Mouse (Mus musculus) stomach, embryonic 16.5 days (tissue): ENCODE measurements at regions not wholly inside any gene's neighbourhood (a gene's known extent, or its start where the extent isn't known, plus 50 kb on each side); places are given as distances from the start of the nearest gene placed in this dataset.
A peak's percentile ranks its signal among the peaks of the same experiment; 100 is the strongest.

Source experiments
- ATAC-seq: fragments of 200-750 bp; cut with Nextera tagmentation; 2 replicates; pipeline ENCODE4 v1.8.0; 2017; ENCODE audit warnings: moderate number of reproducible peaks, moderate TSS enrichment; ENCODE audit not compliant: insufficient read depth, low FRiP score
- H3K27ac ChIP-seq: fragments of 300-500 bp; sonication (generic); 2 replicates; pipeline ENCODE4 v1.5.1; 2014; ENCODE audit warnings: low read length
- H3K27me3 ChIP-seq: fragments of 300-500 bp; sonication (generic); 2 replicates; pipeline ENCODE4 v1.6.1; 2014; ENCODE audit warnings: low read length, control low read depth, mixed read lengths; ENCODE audit not compliant: control insufficient read depth, insufficient read depth
- H3K36me3 ChIP-seq: fragments of 300-500 bp; sonication (generic); 2 replicates; pipeline ENCODE4 v1.6.1; 2014; ENCODE audit warnings: low read length; ENCODE audit not compliant: control insufficient read depth, insufficient read depth
- H3K4me1 ChIP-seq: fragments of 300-500 bp; sonication (generic); 2 replicates; pipeline ENCODE4 v1.6.1; 2014; ENCODE audit warnings: low read length, control low read depth, mixed read lengths; ENCODE audit not compliant: control insufficient read depth, insufficient read depth
- H3K4me2 ChIP-seq: fragments of 300-500 bp; sonication (generic); 2 replicates; pipeline ENCODE4 v1.6.1; 2014; ENCODE audit warnings: low read depth, low read length, mixed read lengths
- H3K4me3 ChIP-seq: fragments of 300-500 bp; sonication (generic); replicated peaks from 2 replicates; pipeline ENCODE4 v1.5.1; 2014; ENCODE audit warnings: mild to moderate bottlenecking, low read length
- H3K9ac ChIP-seq: fragments of 300-500 bp; sonication (generic); 2 replicates; pipeline ENCODE4 v1.6.1; 2014; ENCODE audit warnings: low read length
- H3K9me3 ChIP-seq: fragments of 300-500 bp; sonication (generic); replicated peaks from 2 replicates; pipeline ENCODE4 v1.6.1; 2016; ENCODE audit warnings: low read length, control low read depth; ENCODE audit not compliant: control insufficient read depth
- WGBS: fragments of 180-500 bp; shearing (Covaris S2); extraction: QIAGEN DNeasy Blood & Tissue Kit; methylation state at CpG from one replicate; pipeline ENCODE4 v1.1.7; 2014; 5-methylcytosine and 5-hydroxymethylcytosine counted together

DNA sequence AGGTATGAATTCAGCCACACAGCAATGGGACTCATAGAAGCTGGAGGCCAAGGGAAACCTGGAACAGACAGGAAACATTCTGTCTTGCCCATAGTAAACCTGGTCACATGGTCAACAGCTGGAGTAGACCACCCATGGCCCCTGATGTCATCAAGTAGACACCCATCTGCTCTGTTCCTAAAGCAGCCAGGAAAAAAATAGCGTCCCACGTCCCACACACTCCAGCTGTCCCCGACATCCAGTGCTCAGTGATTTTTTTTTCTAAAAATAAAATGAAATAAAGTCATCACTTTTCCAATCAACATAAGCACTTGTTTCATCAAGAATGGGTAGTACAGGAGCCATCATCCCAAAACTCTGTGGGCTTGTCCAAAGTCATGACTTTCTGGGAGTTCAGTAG, 326.7 kb downstream of the Rnf144a start:
- no peak overlapping the region for H3K27ac ChIP-seq
- H3K36me3 ChIP-seq, result no peaks in the 10 kb centered on the region
- H3K4me3 ChIP-seq, result no peak overlapping the region
- no peaks in the 10 kb centered on the region for H3K9me3 ChIP-seq
- 77% methylated on average over 3 of the region's 3 CpGs for WGBS
- no peak overlapping the region for H3K4me2 ChIP-seq
- H3K9ac ChIP-seq, result no peak overlapping the region
- no peak for ATAC-seq
- H3K4me1 ChIP-seq, result no peaks in the 10 kb centered on the region
- H3K27me3 ChIP-seq, result no peaks in the 10 kb centered on the region

DNA sequence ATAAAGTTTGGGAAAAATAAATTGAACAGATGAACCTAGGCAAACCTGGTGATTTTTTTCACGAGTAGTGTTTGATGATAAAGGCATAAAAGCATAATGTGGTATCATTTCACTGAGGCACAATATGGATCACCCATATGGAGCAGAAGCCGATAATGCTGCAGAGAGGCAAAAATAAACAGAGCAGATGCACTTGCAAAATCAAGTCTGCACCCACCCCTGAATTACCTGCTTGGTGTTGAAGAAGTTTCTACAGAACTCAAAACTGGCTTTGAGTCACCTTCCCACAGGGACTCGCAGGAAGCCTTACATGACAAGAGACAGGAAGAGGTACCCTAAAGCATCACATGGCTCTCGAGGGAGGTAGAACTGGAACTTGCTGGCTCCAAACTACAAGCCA, 328.1 kb downstream of the Rnf144a start:
- no peak overlapping the region for H3K9ac ChIP-seq

DNA sequence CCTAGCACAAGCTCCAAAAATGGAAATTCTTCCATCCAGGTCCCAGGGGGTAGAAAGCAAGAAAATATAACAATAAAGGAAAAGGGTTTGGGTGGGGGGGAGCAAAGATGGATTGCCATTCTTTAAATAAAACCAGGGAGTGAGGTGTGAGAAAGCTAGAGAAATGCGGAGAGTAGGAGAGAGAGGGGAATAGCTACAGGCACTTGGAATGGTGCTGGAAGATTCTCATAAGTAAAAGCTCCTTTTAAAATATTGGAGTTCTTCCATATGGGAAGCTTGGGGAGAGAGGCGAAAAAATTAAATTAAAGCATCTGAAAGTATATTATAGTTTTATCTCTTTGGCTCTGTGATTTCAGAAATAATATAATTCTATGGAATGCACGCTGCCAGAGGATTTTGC, 328.6 kb downstream of the Rnf144a start:
- no peaks in the 10 kb centered on the region for H3K36me3 ChIP-seq
- 78% methylated on average over 3 of the region's 3 CpGs for WGBS
- H3K9ac ChIP-seq, result no peak overlapping the region
- H3K4me1 ChIP-seq, result no peaks in the 10 kb centered on the region
- no peak overlapping the region for H3K27ac ChIP-seq
- H3K4me2 ChIP-seq, result no peak overlapping the region
- H3K4me3 ChIP-seq, result no peak overlapping the region
- no peaks in the 10 kb centered on the region for H3K9me3 ChIP-seq
- no peak for ATAC-seq
- no peaks in the 10 kb centered on the region for H3K27me3 ChIP-seq

More for the DNA sequence above, 328.1 kb downstream of the Rnf144a start:
- no peaks in the 10 kb centered on the region for H3K9me3 ChIP-seq
- H3K27me3 ChIP-seq, result no peaks in the 10 kb centered on the region
- 82% methylated on average over 4 of the region's 4 CpGs for WGBS
- ATAC-seq, result no peak
- no peak overlapping the region for H3K27ac ChIP-seq
- no peaks in the 10 kb centered on the region for H3K4me1 ChIP-seq
- H3K4me3 ChIP-seq, result no peak overlapping the region
- no peak overlapping the region for H3K4me2 ChIP-seq
- no peaks in the 10 kb centered on the region for H3K36me3 ChIP-seq

DNA sequence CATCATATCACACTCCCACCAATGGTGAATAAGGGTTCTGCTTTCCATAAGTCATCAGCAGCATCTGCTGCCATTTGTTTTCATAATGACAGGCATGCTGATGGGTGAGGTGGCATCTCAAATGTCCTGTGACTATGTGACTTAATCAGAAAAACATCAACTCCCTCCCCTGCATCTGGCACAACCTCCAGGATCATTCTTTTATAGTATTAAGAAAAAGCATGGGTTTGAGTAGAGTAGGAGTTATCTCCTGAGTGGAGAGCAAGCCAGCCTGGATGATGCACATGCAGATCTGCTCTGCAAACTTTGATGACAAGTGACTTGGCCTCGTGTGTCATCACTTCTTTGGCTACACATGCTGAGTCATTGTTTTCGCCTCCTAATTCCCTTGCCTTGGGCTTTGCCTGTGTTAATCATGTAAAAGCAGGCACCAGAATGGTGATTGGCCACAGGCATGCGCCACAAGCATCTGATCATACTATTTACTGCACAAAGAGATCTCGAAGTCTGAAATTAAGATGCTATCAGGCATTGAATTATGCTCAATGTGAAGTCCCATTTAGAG, 335.9 kb downstream of the Rnf144a start:
- WGBS, result 73% methylated on average over 4 of the region's 4 CpGs
- Histone ChIP-seq H3K4me3 (no peak overlapping the region), H3K27ac (no peak overlapping the region), H3K27me3 (no peaks in the 10 kb centered on the region), H3K36me3 (no peaks in the 10 kb centered on the region), H3K9ac (no peak overlapping the region), H3K4me1 (no peaks in the 10 kb centered on the region), H3K9me3 (no peaks in the 10 kb centered on the region), H3K4me2 (no peak overlapping the region)
- ATAC-seq, result no peak

DNA sequence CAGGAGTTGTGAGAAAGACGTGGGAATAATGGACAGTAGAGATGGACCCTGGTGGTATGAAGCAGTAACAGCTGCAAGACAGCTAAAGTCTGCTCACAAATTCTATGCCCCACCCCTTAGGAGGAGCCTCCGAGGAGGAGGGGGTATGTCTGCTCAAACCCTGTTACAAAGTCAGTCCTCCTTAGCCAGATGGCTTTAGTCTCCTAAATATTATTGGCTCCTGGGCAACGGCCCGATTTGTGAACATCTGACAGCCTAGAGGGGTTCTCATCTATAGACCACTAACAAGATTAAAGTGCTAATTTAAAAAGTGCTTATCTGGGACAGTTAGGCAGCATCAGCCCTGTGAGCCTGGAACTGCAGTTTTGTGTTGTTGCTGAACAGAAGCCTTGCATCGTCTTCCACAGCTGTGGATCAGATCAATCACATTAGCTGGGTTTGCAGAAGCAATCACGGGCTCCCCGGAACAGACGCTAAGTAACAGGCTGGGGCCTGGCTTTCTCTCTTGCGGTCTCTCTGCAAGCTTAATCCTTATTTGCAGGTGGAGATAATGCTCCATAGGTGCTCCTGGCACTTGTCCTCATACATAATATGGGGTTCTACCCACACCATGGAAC, 339.3 kb downstream of the Rnf144a start:
- Histone ChIP-seq H3K4me1 (no peaks in the 10 kb centered on the region), H3K27ac (no peak overlapping the region), H3K27me3 (no peaks in the 10 kb centered on the region), H3K36me3 (no peaks in the 10 kb centered on the region), H3K4me3 (no peak overlapping the region), H3K9me3 (no peaks in the 10 kb centered on the region), H3K9ac (no peak overlapping the region), H3K4me2 (no peak overlapping the region)
- WGBS, result 23% methylated on average over 9 of the region's 9 CpGs
- ATAC-seq, result no peak; the same call in 1 of the 2 replicates

DNA sequence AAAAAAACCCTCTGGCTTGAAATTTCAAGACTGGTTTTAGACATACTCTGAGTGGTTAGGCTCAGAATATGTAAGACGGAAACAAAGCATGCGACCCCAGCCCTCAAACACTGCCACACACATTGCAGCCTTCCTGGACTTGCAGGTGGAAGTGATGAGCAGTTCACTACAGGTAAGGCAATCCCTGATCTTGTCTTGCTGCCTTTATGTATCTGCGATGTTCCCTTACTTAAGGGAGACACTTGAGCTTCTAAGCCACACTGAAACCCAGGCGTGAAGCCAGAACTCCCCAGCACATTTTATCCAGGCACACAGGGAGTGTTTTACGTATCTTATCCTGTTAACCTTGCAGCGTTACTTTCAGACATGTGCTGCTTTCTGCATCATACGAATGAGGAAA, 342.9 kb downstream of the Rnf144a start:
- Histone ChIP-seq H3K9ac (no peak overlapping the region), H3K27me3 (no peaks in the 10 kb centered on the region), H3K4me2 (no peak overlapping the region), H3K9me3 (no peaks in the 10 kb centered on the region), H3K27ac (no peak overlapping the region), H3K36me3 (no peaks in the 10 kb centered on the region), H3K4me3 (no peak overlapping the region), H3K4me1 (peaks cover 6% of the 10 kb centered on the region; the same call in 1 of the 2 replicates)
- WGBS, result 79% methylated on average over 7 of the region's 7 CpGs
- ATAC-seq, result no peak

DNA sequence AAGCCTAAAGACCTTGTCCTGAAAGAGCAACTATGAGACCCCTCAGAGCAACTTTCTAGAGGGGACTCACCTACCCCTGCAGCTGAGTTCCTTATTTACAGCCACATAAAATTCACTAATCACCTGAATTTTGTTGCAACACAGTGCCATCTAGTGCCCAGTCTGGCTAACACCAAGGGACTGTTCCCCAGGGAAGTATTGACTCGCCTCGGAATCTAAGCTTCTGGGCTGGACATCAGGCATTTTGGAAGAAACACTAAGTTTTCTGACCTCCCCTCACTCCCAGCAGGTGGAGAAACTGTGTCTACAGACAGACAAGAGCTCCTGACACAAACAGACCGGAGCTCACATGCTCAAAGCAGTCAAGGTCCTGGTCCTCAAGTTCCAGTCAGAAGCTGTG, 343.4 kb downstream of the Rnf144a start:
- Histone ChIP-seq H3K9ac (no peak overlapping the region), H3K9me3 (no peaks in the 10 kb centered on the region), H3K4me1 (peaks cover 6% of the 10 kb centered on the region; the same call in 1 of the 2 replicates), H3K36me3 (no peaks in the 10 kb centered on the region), H3K27me3 (no peaks in the 10 kb centered on the region), H3K4me3 (no peak overlapping the region), H3K27ac (no peak overlapping the region), H3K4me2 (no peak overlapping the region)
- 6% methylated on average over 3 of the region's 3 CpGs for WGBS
- peak; percentile 24; the same call in 1 of the 2 replicates for ATAC-seq

DNA sequence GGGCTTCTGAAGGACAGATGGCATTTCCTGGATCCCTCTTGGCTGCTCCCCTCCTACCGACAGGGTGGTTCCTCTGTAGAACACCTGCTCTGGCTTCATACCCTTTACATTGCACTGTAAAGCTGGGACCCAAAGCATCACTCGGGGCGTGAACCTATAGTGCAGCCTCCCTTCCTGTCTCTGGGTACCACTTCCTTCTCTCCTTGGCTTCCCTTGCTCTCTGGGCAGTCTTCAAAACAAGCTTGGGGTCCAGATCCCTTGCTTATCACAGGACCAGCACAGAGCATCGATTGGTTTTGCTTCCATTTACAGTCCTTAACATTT, 346.4 kb downstream of the Rnf144a start:
- Histone ChIP-seq H3K27me3 (no peaks in the 10 kb centered on the region), H3K4me3 (no peak overlapping the region; the same call in 1 of the 2 replicates), H3K36me3 (no peaks in the 10 kb centered on the region), H3K9ac (0 out of 2 replicates have a peak overlapping the region, but pooled peaks have one; percentile 54), H3K9me3 (no peaks in the 10 kb centered on the region), H3K27ac (no peak overlapping the region), H3K4me1 (peaks cover 6% of the 10 kb centered on the region; the same call in 1 of the 2 replicates), H3K4me2 (peak overlapping the region; percentile 54)
- ATAC-seq, result no peak
- 30% methylated on average over 4 of the region's 4 CpGs for WGBS

DNA sequence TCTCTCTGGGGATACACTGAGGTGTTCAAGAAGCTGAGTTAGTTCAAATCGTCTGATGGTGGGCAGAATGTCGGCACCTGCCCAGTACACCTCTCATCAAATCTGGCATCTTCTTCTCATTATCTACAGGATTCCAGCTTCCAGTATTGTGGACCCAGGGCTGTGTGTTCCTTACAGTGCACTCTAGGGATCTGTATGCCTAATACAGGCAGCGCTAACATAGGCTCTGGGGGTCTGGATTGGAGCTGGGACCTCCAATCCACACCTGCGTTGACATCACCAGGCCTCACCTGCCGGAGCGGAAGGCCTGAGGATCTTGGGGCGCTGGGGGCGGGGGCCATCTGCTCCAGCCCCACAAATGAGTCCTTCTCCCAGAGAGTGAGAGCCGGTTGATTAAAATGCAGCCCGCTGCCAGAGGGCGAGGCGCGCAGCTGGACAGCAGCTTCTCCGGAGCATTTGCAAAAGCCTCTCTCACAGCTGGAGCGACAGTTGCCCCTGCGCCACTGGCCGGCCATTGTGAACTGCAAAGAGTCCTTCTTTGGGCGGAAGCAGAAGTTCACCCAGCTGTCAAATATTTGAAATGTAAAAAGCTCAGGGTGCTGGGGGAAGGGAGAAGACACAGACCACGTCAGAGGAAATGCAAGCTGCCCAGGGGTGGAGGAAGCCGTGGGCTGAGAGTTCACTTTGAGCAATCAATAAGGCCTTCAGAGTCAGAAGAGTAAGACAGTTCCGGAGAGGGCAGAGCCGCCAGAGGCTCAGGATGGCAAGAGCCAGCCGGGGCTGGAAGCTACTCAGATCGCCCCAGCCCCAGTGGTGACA, 347.0 kb downstream of the Rnf144a start:
- H3K9ac ChIP-seq, result peak overlapping the region; percentile 54

More for the DNA sequence above, 347.0 kb downstream of the Rnf144a start:
- H3K36me3 ChIP-seq, result no peaks in the 10 kb centered on the region
- 11% methylated on average over 24 of the region's 24 CpGs for WGBS
- H3K27ac ChIP-seq, result no peak overlapping the region
- ATAC-seq, result no peak; the same call in 1 of the 2 replicates
- H3K27me3 ChIP-seq, result no peaks in the 10 kb centered on the region
- H3K4me2 ChIP-seq, result peak overlapping the region; percentile 54
- peak overlapping the region; percentile 27 for H3K4me3 ChIP-seq
- H3K4me1 ChIP-seq, result peaks cover 6% of the 10 kb centered on the region; the same call in 1 of the 2 replicates
- no peaks in the 10 kb centered on the region for H3K9me3 ChIP-seq
